Mouse (Mus musculus): ENCODE data around the gene Srp14.

The Srp14 gene

DNA sequence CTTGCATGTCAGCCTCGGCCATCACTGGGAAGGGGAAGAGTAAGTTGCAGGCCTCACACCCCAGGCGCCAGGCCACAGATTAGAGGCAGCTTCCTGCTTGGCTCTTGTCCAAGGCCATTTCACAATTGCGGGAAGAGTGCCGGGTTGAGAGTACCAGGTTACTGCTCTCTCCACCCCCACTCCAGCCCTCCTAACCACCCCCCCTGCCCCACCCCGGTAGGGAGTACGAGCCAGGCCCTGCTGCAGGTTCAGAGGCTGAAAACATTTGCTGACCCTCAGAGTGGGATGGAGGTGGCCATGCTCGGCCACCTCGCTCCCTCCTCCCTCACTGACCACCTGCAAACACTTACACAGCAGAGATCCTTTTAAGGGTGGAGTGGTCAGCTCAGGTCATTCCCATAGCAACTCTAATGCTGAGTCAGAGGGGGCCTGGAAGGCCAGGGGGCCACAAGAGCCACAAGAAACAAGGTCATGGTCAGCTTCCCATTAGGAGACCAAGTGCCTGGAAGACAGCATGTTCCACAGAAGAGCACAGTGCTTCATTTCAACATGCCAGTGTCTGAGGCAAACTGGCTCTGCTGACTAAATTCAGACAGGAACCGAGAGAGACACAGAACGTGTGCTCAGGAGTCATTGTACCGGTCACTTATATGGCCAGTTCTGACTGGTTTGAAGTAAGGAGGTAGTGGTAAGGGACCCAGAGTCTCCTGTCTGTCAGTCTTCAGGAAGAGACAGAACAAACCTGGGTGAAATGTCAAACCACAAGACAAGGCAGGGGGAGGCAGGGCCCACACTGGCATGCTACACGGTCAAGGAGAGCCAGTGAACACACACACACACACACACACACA, 11.0 kb upstream of the Srp14 start:
- peak; percentile 40 for DNase-seq (ENCODE audit: low spot score)

DNA sequence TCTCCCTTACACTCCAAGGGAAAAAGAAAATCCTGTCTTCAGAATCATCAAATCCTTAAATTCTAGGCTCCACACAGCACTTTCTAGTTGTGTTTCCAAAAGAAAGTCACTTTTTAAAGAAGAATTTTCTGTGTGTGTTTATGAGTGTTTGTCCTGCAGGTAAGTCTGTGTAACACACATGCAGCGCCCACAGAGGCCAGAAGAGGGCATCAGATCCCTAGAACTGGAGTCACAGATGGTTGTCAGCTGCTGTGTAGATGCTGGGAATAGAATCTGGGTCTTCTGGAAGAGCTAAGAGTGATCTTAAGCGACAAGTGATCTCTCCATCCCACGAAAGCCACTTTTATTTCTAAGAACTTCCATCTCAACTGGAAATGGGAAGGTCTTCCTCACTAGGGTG, 8.3 kb upstream of the Srp14 start:
- no peak for DNase-seq (ENCODE audit: low spot score)

DNA sequence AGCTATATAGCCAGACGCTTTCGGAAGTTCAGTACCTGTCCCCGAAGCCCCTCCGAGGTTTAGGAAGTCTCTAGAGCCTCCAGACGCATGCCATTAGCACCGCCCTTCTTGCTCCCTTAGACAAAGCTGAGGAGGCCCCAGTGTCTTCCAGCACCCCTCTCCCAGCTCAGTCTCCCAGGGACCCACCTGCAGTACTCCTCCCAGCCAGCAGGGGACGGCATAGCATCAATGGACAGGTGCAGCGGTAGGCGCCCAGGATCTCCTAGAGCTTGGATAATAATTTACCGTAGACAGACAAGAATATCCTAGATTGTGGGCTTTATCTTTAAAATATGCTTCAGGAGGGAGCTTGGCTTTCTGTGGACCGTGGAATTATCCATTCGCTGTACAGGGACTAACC, 7.4 kb upstream of the Srp14 start:
- peak; percentile 79 for DNase-seq (ENCODE audit: low spot score)

GRCm38 (mm10) chr2:118485415-118485814, 5.9 kb upstream of the Srp14 start:
- no peak for DNase-seq (ENCODE audit: low spot score)

DNA sequence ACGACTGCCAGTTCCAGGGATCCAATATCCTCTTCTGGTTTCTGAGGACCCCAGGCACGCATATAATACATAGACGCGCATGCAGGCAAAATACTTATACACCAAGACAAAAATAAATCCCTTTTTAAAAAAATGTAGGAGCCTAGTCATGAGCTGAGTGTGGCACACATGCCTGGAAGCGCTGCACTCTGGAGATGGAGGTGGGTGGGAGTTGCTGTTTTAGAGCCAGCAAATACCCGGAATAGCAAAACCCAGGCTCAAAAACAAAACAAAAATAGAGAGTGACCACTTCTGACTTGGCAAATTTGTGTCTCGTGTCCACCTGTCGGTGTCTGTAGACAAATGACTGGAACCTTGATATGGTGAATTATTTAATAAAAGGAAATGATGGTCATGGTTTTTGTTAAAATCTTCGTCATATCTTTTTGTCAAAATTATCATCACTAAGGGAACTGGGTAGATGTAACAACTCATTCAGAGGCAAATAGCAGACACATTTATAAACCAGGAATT, 4.9 kb upstream of the Srp14 start:
- DNase-seq (ENCODE audit: low spot score): no peak

- no peak for DNase-seq (ENCODE audit: low spot score)
Observed at GRCm38 (mm10) chr2:118483032-118483431, 3.5 kb upstream of the Srp14 start.

- DNase-seq (ENCODE audit: low spot score): no peak
Observed at GRCm38 (mm10) chr2:118480886-118481285, 1.4 kb upstream of the Srp14 start.

GRCm38 (mm10) chr2:118478833-118479549, 520 bp downstream of the Srp14 start:
- DNase-seq (ENCODE audit: low spot score): no peak

DNA sequence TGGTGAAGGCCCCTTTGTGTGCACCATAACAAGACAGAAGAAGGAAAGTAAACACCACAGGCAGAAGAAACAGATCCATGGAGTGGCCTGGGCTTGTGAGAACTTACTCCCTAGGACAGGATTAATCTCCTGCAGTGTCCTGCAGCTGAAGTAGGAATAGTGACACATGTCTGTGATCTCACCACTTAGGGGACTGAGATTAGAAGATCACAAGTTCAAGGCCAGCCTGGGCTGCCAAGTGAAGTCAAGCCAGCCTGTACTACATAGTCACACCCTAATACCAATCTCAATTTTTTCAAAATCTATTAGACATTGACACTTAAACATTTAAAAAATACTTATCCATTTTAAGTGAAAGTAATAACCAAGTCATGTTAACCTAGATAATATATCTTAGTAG, 11.2 kb downstream of the Srp14 start:
- no peak for DNase-seq (ENCODE audit: low spot score)

- no peak for DNase-seq (ENCODE audit: low spot score)
Observed at GRCm38 (mm10) chr2:118466601-118467000, 12.9 kb downstream of the Srp14 start.

DNA sequence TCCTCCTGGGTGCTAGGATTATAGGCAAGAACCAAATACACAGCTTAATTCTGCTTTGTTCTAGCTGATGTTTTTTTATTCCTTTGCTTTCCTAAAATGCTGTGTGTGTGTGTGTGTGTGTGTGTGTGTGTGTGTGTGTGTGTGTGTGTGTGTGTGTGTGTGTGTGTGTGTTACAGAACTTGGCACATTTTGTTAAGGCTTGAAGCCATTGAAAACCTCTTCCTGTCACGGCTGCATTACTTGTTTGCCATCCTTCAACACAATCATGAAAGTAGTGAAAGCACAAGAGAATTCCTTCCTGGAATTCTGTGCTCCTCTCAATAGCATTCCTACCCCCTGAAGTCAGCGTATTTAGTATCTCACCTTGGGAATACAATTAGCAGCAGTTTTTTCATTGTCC, 13.6 kb downstream of the Srp14 start:
- no peak for DNase-seq (ENCODE audit: low spot score)

GRCm38 (mm10) chr2:118464450-118464849, 15.1 kb downstream of the Srp14 start:
- DNase-seq (ENCODE audit: low spot score): no peak

DNA sequence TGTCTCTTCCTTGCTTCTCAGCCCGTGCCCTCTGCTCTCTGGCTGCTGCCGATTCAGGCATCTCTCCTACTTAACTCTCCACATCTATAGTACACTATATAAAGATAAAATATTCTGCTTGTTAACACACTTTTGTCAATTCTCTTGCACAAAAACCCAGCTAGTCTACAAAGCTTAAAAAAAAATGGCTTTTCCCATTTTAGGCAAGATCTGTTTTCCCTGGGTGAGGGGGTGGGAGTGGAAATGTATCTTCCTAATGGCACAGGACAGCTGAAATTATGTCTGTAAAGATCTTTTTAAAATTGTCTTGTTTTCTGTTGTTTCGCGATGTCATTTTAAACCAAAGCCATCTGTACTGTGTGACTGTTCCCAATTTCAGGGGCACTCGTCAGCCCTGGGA, 16.0 kb downstream of the Srp14 start:
- no peak for DNase-seq (ENCODE audit: low spot score)

DNA sequence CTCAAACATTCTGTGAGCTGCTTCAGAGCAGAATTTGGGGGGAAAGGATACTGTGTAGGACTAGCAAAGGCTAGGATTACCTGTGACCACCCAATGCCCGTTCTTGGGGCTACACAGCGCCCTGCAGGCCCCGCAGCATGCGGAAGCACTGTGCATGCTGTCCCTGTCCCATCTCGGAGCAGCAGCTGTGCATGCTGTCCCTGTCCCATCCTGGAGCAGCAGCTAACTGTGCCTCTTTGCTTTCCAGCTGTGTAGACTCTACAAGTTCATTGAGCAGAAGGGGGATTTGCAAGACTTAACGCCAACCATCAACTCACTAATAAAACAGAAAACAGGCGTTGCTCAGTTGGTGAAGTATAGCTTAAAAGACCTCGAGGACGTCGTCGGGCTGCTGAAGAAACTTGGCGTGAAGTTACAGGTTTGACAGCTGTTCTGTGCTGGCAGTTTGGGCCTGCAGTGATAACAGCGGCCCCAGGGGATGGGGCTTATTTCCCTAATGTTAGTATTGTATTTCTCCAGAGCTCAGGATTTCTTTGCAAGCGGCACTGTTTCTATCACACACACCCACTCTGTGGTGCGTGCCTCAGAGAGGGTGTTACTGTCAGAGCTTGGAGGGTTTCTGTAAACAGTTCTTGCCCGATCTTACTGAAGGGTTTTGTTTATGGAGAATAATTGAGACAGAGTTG, 17.9 kb downstream of the Srp14 start:
- DNase-seq (ENCODE audit: low spot score): no peak

- DNase-seq (ENCODE audit: low spot score): no peak
Observed at GRCm38 (mm10) chr2:118457463-118458261, 21.8 kb downstream of the Srp14 start.

- no peak for DNase-seq (ENCODE audit: low spot score)
Observed at GRCm38 (mm10) chr2:118457029-118457428, 22.5 kb downstream of the Srp14 start.

- no peak for DNase-seq (ENCODE audit: low spot score)
Observed at GRCm38 (mm10) chr2:118451056-118451455, 28.5 kb downstream of the Srp14 start.

- no peak for DNase-seq (ENCODE audit: low spot score)
Observed at GRCm38 (mm10) chr2:118448181-118448580, 31.3 kb downstream of the Srp14 start.

DNA sequence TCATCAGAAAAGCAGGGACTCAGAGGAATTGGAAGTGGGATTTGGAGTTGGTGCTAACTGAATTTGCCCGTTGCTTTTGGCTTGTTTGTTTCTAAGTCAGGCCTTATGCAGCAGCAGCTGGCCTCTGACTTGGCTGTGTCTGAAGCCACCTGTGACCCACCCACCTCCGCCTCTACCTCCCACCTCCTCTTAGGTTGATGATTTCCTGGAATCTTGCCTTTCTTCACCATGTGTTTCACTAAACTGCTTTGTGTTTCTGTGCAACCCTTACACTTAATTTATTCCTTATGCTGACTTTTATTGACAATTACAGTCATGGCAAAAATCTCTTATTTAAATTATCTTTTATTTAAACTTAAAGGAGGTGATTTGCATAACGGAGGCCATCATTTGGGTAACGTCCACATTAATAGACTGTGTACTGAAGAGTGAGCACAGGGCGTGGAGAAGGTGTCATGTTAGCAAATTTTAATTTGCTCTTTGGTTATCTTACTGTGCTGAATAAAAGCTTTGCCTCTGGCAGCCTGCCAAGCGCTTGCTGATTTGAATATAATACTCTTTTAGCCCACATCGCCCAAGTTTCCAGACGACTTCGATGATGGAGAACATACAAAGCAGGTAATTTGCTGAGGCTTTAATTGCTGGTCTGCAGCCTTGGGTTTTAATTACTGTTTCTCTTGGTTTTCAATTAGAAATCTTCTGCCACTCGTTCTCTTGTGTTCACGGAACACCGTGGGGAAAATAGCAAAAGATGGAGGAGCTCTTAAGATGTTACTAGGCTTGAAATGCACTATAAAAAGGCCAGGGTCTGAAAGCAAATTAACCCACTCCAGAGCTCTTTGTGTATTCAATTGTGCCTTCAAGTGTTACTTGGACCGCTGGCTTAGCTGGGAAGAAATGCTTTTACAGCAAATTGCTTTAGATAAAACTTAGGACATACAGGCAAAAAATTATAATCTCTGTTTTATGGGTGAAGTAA, 33.5 kb downstream of the Srp14 start:
- DNase-seq (ENCODE audit: low spot score): no peak

GRCm38 (mm10) chr2:118442723-118443122, 36.8 kb downstream of the Srp14 start:
- DNase-seq (ENCODE audit: low spot score): no peak

DNA sequence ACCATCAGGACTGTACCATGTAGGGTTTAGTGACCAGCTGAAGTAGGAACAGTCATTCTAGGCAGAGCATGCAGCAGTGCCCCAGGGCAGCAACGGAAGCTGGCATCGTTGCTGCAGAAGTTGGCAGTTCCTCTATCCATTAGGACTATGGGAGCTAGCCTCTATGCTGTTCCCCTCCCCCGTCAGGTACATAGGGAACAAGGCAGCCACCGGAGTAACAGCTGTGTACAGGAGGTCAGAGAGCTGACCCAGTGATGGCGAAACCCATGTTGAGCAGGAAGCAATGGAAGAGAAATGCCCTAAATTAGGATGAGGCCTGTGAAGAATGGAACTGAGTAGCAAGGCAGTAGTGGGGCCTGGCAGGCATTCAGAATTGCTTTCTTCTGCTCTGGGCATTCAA, 37.3 kb downstream of the Srp14 start:
- no peak for DNase-seq (ENCODE audit: low spot score)

Data from testis, postnatal 14 days (tissue).